Mouse (Mus musculus): ENCODE measurements around the gene Gm45837. TPM values are rescaled to one million over a fixed set of nuclear protein-coding genes. Genes with fewer than 3 reads are reported as not detected.
A peak's percentile ranks its signal among the peaks of the same experiment; 100 is the strongest.

Gene Gm45837
- polyA plus RNA-seq, 1 experiment from 2014 or later, result not detected

- no peak for ATAC-seq (ENCODE audit: insufficient read depth)
- over 99% methylated on average over 5 of the region's 5 CpGs for WGBS
- no peak overlapping the region for H3K4me2 ChIP-seq
- H3K4me1 ChIP-seq (ENCODE audit: insufficient read depth), result no peaks in the 10 kb centered on the region
- no peak overlapping the region for H3K4me3 ChIP-seq (ENCODE audit: low read depth, low read length)
- no peak overlapping the region for H3K27ac ChIP-seq (ENCODE audit: low read depth)
- peak; percentile 49 for TF ChIP-seq CTCF (IDR thresholded peaks at IDR 0.05; ENCODE audit: low read depth)
- H3K27me3 ChIP-seq (ENCODE audit: insufficient read depth, low read length), result no peaks in the 10 kb centered on the region
- H3K9ac ChIP-seq, result no peak overlapping the region
- no peaks in the 10 kb centered on the region for H3K9me3 ChIP-seq (ENCODE audit: low read depth, low read length)
- no peak for DNase-seq
- peaks cover 93% of the 10 kb centered on the region for H3K36me3 ChIP-seq (ENCODE audit: insufficient read depth)
Observed at GRCm38 (mm10) chr7:101403831-101404230, 6.9 kb upstream of the Gm45837 start.

- Histone ChIP-seq H3K9me3 (ENCODE audit: low read depth, low read length) (no peaks in the 10 kb centered on the region), H3K4me1 (ENCODE audit: insufficient read depth) (peaks cover 15% of the 10 kb centered on the region; the same call in 1 of the 2 replicates), H3K4me3 (ENCODE audit: low read depth, low read length) (no peak overlapping the region), H3K9ac (no peak overlapping the region), H3K4me2 (no peak overlapping the region), H3K27ac (ENCODE audit: low read depth) (no peak overlapping the region), H3K27me3 (ENCODE audit: insufficient read depth, low read length) (no peaks in the 10 kb centered on the region), H3K36me3 (ENCODE audit: insufficient read depth) (peaks cover 60% of the 10 kb centered on the region)
- TF ChIP-seq CTCF (IDR thresholded peaks at IDR 0.05; ENCODE audit: low read depth), result peak; percentile 100
- peak; percentile 10; the same call in 1 of the 2 replicates for ATAC-seq (ENCODE audit: insufficient read depth)
- DNase-seq, result peak; percentile 94
Observed at GRCm38 (mm10) chr7:101412796-101413195, 2.1 kb downstream of the Gm45837 start.

- DNase-seq, result no peak
- Histone ChIP-seq H3K4me1 (ENCODE audit: insufficient read depth) (peaks cover 15% of the 10 kb centered on the region; the same call in 1 of the 2 replicates), H3K4me2 (no peak overlapping the region), H3K27me3 (ENCODE audit: insufficient read depth, low read length) (0 out of 2 replicates have a peak, but pooled peaks cover 5% of the 10 kb centered on the region), H3K4me3 (ENCODE audit: low read depth, low read length) (no peak overlapping the region), H3K27ac (ENCODE audit: low read depth) (peak overlapping the region; percentile 60; the same call in 1 of the 2 replicates), H3K36me3 (ENCODE audit: insufficient read depth) (peaks cover 46% of the 10 kb centered on the region), H3K9ac (no peak overlapping the region), H3K9me3 (ENCODE audit: low read depth, low read length) (no peaks in the 10 kb centered on the region)
- WGBS, result 31% methylated on average over 4 of the region's 4 CpGs
- no peak for TF ChIP-seq CTCF (IDR thresholded peaks at IDR 0.05; ENCODE audit: low read depth)
- no peak for ATAC-seq (ENCODE audit: insufficient read depth)
Observed at GRCm38 (mm10) chr7:101414209-101414608, 3.5 kb downstream of the Gm45837 start.

DNA sequence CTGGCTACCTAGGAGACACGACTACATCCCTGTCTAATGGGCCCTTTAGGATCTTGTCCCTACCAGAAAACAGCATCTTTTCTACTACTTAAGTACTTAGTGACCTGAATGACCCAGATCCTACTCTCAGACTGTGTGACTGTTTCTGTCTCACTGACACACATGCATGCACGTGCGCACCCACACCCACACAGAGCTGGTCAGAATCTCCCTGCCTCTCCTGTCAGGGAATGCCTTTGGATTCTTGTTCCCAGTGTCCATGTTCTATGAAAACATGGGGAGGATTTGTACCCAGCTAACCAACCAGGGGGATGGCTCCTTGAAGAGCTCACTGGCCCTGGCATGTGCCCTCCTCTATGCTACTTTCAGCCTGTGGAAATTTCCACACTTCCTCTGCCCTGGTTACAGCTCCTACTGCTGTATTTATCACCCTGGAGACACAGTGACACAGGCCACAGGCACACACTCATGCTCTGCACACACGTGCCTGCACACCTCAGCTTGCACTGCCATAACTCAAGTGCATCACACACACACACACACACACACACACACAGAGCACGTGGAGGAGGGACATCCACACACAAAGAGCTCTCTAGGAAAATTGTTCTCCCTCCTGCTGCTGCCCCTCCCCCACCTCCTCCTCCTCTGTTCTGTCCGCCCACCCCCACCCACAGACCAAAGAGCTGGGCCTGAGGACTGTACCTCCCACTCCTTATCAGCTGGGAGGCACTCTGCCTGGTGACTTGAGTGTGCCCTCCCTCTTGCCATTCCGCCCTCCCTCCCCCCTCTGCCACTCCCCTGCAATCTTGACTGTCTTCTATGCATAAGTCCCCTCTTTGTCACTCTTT is 4.2 kb downstream of the Gm45837 start:
- Histone ChIP-seq H3K4me2 (no peak overlapping the region), H3K36me3 (ENCODE audit: insufficient read depth) (peaks cover 42% of the 10 kb centered on the region), H3K4me3 (ENCODE audit: low read depth, low read length) (no peak overlapping the region), H3K9ac (0 out of 2 replicates have a peak overlapping the region, but pooled peaks have one; percentile 13), H3K4me1 (ENCODE audit: insufficient read depth) (peaks cover 15% of the 10 kb centered on the region; the same call in 1 of the 2 replicates), H3K27me3 (ENCODE audit: insufficient read depth, low read length) (0 out of 2 replicates have a peak, but pooled peaks cover 5% of the 10 kb centered on the region), H3K27ac (ENCODE audit: low read depth) (peak overlapping the region; percentile 60), H3K9me3 (ENCODE audit: low read depth, low read length) (no peaks in the 10 kb centered on the region)
- no peak for TF ChIP-seq CTCF (IDR thresholded peaks at IDR 0.05; ENCODE audit: low read depth)
- DNase-seq (peak; percentile 26), ATAC-seq (ENCODE audit: insufficient read depth) (peak; percentile 38)
- 19% methylated on average over 6 of the region's 7 CpGs for WGBS

- Histone ChIP-seq H3K36me3 (ENCODE audit: insufficient read depth) (peaks cover 35% of the 10 kb centered on the region), H3K9me3 (ENCODE audit: low read depth, low read length) (no peaks in the 10 kb centered on the region), H3K27ac (ENCODE audit: low read depth) (peak overlapping the region; percentile 51; the same call in 1 of the 2 replicates), H3K9ac (no peak overlapping the region), H3K4me3 (ENCODE audit: low read depth, low read length) (no peak overlapping the region), H3K4me2 (no peak overlapping the region), H3K27me3 (ENCODE audit: insufficient read depth, low read length) (0 out of 2 replicates have a peak, but pooled peaks cover 5% of the 10 kb centered on the region), H3K4me1 (ENCODE audit: insufficient read depth) (peaks cover 15% of the 10 kb centered on the region; the same call in 1 of the 2 replicates)
- TF ChIP-seq CTCF (IDR thresholded peaks at IDR 0.05; ENCODE audit: low read depth), result no peak
- DNase-seq, result peak; percentile 9
- ATAC-seq (ENCODE audit: insufficient read depth), result peak; percentile 7
- 35% methylated on average over 8 of the region's 8 CpGs for WGBS
Observed at GRCm38 (mm10) chr7:101415512-101416100, 4.9 kb downstream of the Gm45837 start.

DNA sequence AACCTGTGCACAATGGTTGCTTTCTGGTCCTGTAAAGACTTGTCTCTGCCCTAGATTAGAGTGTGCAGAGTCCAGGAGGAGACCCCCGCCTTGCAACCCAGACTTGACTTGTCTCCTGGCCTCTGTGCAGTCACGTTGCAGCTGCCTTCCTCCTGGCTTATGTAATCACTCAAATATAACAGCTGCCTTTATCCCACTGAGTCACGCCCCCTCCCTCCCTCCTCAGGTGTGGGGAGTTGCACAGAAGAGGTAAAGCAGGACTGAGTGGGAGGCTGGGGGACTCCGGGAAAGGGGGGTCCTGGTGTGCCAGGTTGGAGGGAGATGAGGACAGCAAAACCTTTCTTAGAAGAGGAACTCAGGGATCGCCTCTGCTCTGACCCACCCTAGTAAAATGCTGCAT is 5.7 kb downstream of the Gm45837 start:
- Histone ChIP-seq H3K9me3 (ENCODE audit: low read depth, low read length) (no peaks in the 10 kb centered on the region), H3K4me2 (no peak overlapping the region), H3K4me3 (ENCODE audit: low read depth, low read length) (no peak overlapping the region), H3K4me1 (ENCODE audit: insufficient read depth) (peaks cover 15% of the 10 kb centered on the region; the same call in 1 of the 2 replicates), H3K27me3 (ENCODE audit: insufficient read depth, low read length) (0 out of 2 replicates have a peak, but pooled peaks cover 5% of the 10 kb centered on the region), H3K9ac (no peak overlapping the region), H3K36me3 (ENCODE audit: insufficient read depth) (peaks cover 27% of the 10 kb centered on the region), H3K27ac (ENCODE audit: low read depth) (0 out of 2 replicates have a peak overlapping the region, but pooled peaks have one; percentile 51)
- WGBS, result 38% methylated on average over 5 of the region's 5 CpGs
- no peak for ATAC-seq (ENCODE audit: insufficient read depth)
- peak; percentile 39 for DNase-seq
- TF ChIP-seq CTCF (IDR thresholded peaks at IDR 0.05; ENCODE audit: low read depth), result no peak

Measured in lung, embryonic 14.5 days (tissue).